8 mouse cellular contexts compared by ENCODE assay signal in the genomic region with DNA sequence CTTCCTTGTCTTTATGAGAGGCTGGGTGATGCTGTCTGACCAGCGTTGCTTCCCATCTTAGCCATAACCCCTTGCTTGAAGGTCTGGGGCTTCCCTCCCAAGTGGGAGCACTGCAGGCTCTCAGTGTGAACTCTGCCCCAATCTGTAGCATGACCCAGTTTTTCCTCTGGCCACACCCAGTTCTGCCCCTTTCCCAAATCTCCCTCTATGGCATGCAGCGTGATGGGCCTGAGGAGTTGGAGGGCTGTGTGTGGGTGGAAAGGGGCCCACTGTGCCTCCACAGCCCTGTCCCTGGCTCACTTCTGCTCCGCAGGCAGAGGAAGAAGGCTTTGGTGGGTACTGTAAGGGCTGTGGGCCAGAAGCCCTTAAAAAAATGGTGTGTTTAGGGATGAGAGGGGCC. TPM values are rescaled to one million over a fixed set of nuclear protein-coding genes. Genes with fewer than 3 reads are reported as not detected.
A peak's percentile ranks its signal among the peaks of the same experiment; 100 is the strongest.
DNase-seq lines count a peak whose midpoint lies in the region; ATAC-seq and TF ChIP-seq lines count a peak whose summit lies in the region.

No protein-coding gene starts in this region.

- peak overlapping the region; percentile 90 for H3K27ac ChIP-seq in forebrain, embryonic 13.5 days
- H3K27ac ChIP-seq in limb, embryonic 14.5 days (replicated peaks; ENCODE audit: low read depth, low read length), result no peak overlapping the region
- 0 out of 2 replicates have a peak overlapping the region, but pooled peaks have one; percentile 24 for H3K27ac ChIP-seq in stomach, postnatal 0 days (replicated peaks)

- 59% methylated on average over 3 of the region's 3 CpGs for WGBS in forebrain, embryonic 13.5 days
- 69% methylated on average over 3 of the region's 3 CpGs for WGBS in limb, embryonic 14.5 days
- WGBS in stomach, postnatal 0 days, result 45% methylated on average over 3 of the region's 3 CpGs

- H3K9me3 ChIP-seq in forebrain, embryonic 13.5 days (replicated peaks), result no peaks in the 10 kb centered on the region
- no peaks in the 10 kb centered on the region for H3K9me3 ChIP-seq in limb, embryonic 14.5 days (ENCODE audit: control insufficient read depth, low read length)
- H3K9me3 ChIP-seq in stomach, postnatal 0 days (ENCODE audit: control insufficient read depth, low read length), result no peaks in the 10 kb centered on the region

- peaks cover 47% of the 10 kb centered on the region for H3K79me3 ChIP-seq in C2C12 (ENCODE audit: low read depth)

- H3K4me1 ChIP-seq in forebrain, embryonic 13.5 days, result peaks cover 42% of the 10 kb centered on the region
- peaks cover 24% of the 10 kb centered on the region for H3K4me1 ChIP-seq in limb, embryonic 14.5 days (ENCODE audit: control insufficient read depth, insufficient read depth, low read length)
- peaks cover 21% of the 10 kb centered on the region; the same call in 1 of the 2 replicates for H3K4me1 ChIP-seq in stomach, postnatal 0 days (replicated peaks; ENCODE audit: control insufficient read depth, insufficient read depth)

- peak; percentile 54 for DNase-seq in cerebellum, adult 11-12 months
- DNase-seq in cerebellum, postnatal 4 days (ENCODE audit: low spot score in 2 of 2), result no peak
- no peak for DNase-seq in limb, embryonic 14.5 days (ENCODE audit: low spot score)
- no peak for DNase-seq in stomach, postnatal 0 days (ENCODE audit: low spot score)
- DNase-seq in ovary, postnatal 14 days (ENCODE audit: low spot score), result no peak

- peak overlapping the region; percentile 92 for H3K4me3 ChIP-seq in C2C12 (ENCODE audit: insufficient read depth, poor library complexity, severe bottlenecking)
- peak overlapping the region; percentile 97 for H3K4me3 ChIP-seq in forebrain, embryonic 13.5 days
- peak overlapping the region; percentile 96 for H3K4me3 ChIP-seq in limb, embryonic 14.5 days (replicated peaks; ENCODE audit: low read length)
- peak overlapping the region; percentile 90 for H3K4me3 ChIP-seq in stomach, postnatal 0 days (ENCODE audit: low read depth, low read length)

- no peak for TF ChIP-seq CTCF in C2C12 (IDR thresholded peaks at IDR 0.05; ENCODE audit: control insufficient read depth, insufficient read depth, insufficient read length)
- no peak for TF ChIP-seq CTCF in stomach, postnatal 0 days (IDR thresholded peaks at IDR 0.05; ENCODE audit: low read depth)

- H3K36me3 ChIP-seq in C2C12 (ENCODE audit: control insufficient read depth, insufficient read depth), result peaks cover 48% of the 10 kb centered on the region
- peaks cover 56% of the 10 kb centered on the region for H3K36me3 ChIP-seq in forebrain, embryonic 13.5 days (ENCODE audit: poor library complexity, severe bottlenecking)
- H3K36me3 ChIP-seq in limb, embryonic 14.5 days (ENCODE audit: control insufficient read depth, insufficient read depth, low read length), result peaks cover 60% of the 10 kb centered on the region
- H3K36me3 ChIP-seq in stomach, postnatal 0 days (ENCODE audit: control insufficient read depth, insufficient read depth, low read length), result peaks cover 23% of the 10 kb centered on the region

- TF ChIP-seq POLR2A in limb, embryonic 14.5 days (IDR thresholded peaks at IDR 0.05; ENCODE audit: borderline replicate concordance, extremely low read depth, insufficient read depth, insufficient read length), result no peak

- peak overlapping the region; percentile 97 for H3K9ac ChIP-seq in forebrain, embryonic 13.5 days
- H3K9ac ChIP-seq in limb, embryonic 14.5 days (ENCODE audit: low read depth, low read length, severe bottlenecking), result peak overlapping the region; percentile 26
- peak overlapping the region; percentile 88 for H3K9ac ChIP-seq in stomach, postnatal 0 days (ENCODE audit: low read length)

- no peak for ATAC-seq in forebrain, embryonic 13.5 days
- ATAC-seq in limb, embryonic 14.5 days (ENCODE audit: low FRiP score, low read depth), result no peak
- no peak for ATAC-seq in stomach, postnatal 0 days (ENCODE audit: low FRiP score, low TSS enrichment)
- no peak for ATAC-seq in CD4-positive, CD25-positive, alpha-beta regulatory T cell, adult 4 months

- no peaks in the 10 kb centered on the region for H3K27me3 ChIP-seq in C2C12 (ENCODE audit: control insufficient read depth, insufficient read depth, insufficient read length)
- H3K27me3 ChIP-seq in forebrain, embryonic 13.5 days, result no peaks in the 10 kb centered on the region
- H3K27me3 ChIP-seq in limb, embryonic 14.5 days (ENCODE audit: control insufficient read depth, insufficient read depth, low read length), result no peaks in the 10 kb centered on the region
- H3K27me3 ChIP-seq in stomach, postnatal 0 days (ENCODE audit: control insufficient read depth, insufficient read depth, low read length), result no peaks in the 10 kb centered on the region

- peaks cover 70% of the 10 kb centered on the region for H3K79me2 ChIP-seq in C2C12 (ENCODE audit: control insufficient read depth, insufficient read depth)

- H3ac ChIP-seq in C2C12 (ENCODE audit: control insufficient read depth, insufficient read length, low read depth), result peak overlapping the region; percentile 36

- no peak for TF ChIP-seq EP300 in stomach, postnatal 0 days (optimal IDR thresholded peaks at IDR 0.05)

- H3K4me2 ChIP-seq in forebrain, embryonic 13.5 days, result peak overlapping the region; percentile 97
- H3K4me2 ChIP-seq in limb, embryonic 14.5 days (replicated peaks; ENCODE audit: low read depth, low read length, severe bottlenecking), result peak overlapping the region; percentile 82
- H3K4me2 ChIP-seq in stomach, postnatal 0 days (replicated peaks; ENCODE audit: low read depth), result peak overlapping the region; percentile 89

TF ChIP-seq in C2C12, 6 proteins besides CTCF, POLR2A, EP300 and RAD21:
- no peak for TF ChIP-seq MAX (IDR thresholded peaks at IDR 0.05)

RNA-seq across cellular contexts. Expression of gene Chd4, which starts 2.7 kb away (rescaled TPM):
- 99.7 TPM for polyA plus RNA-seq in C2C12 (2012; fragmentation: generic; extraction: Trizol)
- 114 and 119 TPM in 2 replicates for polyA plus RNA-seq in forebrain, embryonic 13.5 days (2015; fragmentation: Nextera tagmentation; extraction: Ambion mirVana)
- 75.0 and 89.7 TPM in 2 replicates for polyA plus RNA-seq in limb, embryonic 14.5 days (2012; rRNA removed)
- 78.6 and 81.8 TPM in 2 replicates for polyA plus RNA-seq in limb, embryonic 14.5 days (2014; fragmentation: Nextera tagmentation; extraction: Ambion mirVana)
- 28.1 and 36.6 TPM in 2 replicates for polyA plus RNA-seq in stomach, postnatal 0 days (2015; fragmentation: Nextera tagmentation; extraction: Ambion mirVana)
- 10 to 100 TPM; 61.4 to 71.9 TPM for polyA plus RNA-seq in CD4-positive, CD25-positive, alpha-beta regulatory T cell, adult 4 months (2017; shearing (Covaris generic))

RNA-seq across cellular contexts. Expression of gene Lpar5, which starts 30.8 kb away (rescaled TPM):
- polyA plus RNA-seq in C2C12 (2012; fragmentation: generic; extraction: Trizol), result not detected
- 0.38 and 0.44 TPM in 2 replicates for polyA plus RNA-seq in forebrain, embryonic 13.5 days (2015; fragmentation: Nextera tagmentation; extraction: Ambion mirVana)
- polyA plus RNA-seq in limb, embryonic 14.5 days (2012; rRNA removed), result 3.9 and 5.0 TPM in 2 replicates
- 2.5 and 4.0 TPM in 2 replicates for polyA plus RNA-seq in limb, embryonic 14.5 days (2014; fragmentation: Nextera tagmentation; extraction: Ambion mirVana)
- 6.4 and 7.0 TPM in 2 replicates for polyA plus RNA-seq in stomach, postnatal 0 days (2015; fragmentation: Nextera tagmentation; extraction: Ambion mirVana)
- polyA plus RNA-seq in CD4-positive, CD25-positive, alpha-beta regulatory T cell, adult 4 months (2017; shearing (Covaris generic)), result 10 to 100 TPM; 12.1 to 19.9 TPM

RNA-seq across cellular contexts. Expression of gene Nop2, which starts 33.2 kb away (rescaled TPM):
- polyA plus RNA-seq in C2C12 (2012; fragmentation: generic; extraction: Trizol), result 132 TPM
- 49.1 and 58.3 TPM in 2 replicates for polyA plus RNA-seq in forebrain, embryonic 13.5 days (2015; fragmentation: Nextera tagmentation; extraction: Ambion mirVana)
- polyA plus RNA-seq in limb, embryonic 14.5 days (2012; rRNA removed), result 43.7 and 48.5 TPM in 2 replicates
- polyA plus RNA-seq in limb, embryonic 14.5 days (2014; fragmentation: Nextera tagmentation; extraction: Ambion mirVana), result 54.2 TPM in 2 replicates
- 25.0 and 26.6 TPM in 2 replicates for polyA plus RNA-seq in stomach, postnatal 0 days (2015; fragmentation: Nextera tagmentation; extraction: Ambion mirVana)
- polyA plus RNA-seq in CD4-positive, CD25-positive, alpha-beta regulatory T cell, adult 4 months (2017; shearing (Covaris generic)), result 10 to 100 TPM; 51.5 to 59.7 TPM

RNA-seq across cellular contexts. Expression of gene Iffo1, which starts 46.5 kb away (rescaled TPM):
- 18.4 TPM for polyA plus RNA-seq in C2C12 (2012; fragmentation: generic; extraction: Trizol)
- 11.9 and 14.4 TPM in 2 replicates for polyA plus RNA-seq in forebrain, embryonic 13.5 days (2015; fragmentation: Nextera tagmentation; extraction: Ambion mirVana)
- 64.7 and 78.6 TPM in 2 replicates for polyA plus RNA-seq in limb, embryonic 14.5 days (2012; rRNA removed)
- polyA plus RNA-seq in limb, embryonic 14.5 days (2014; fragmentation: Nextera tagmentation; extraction: Ambion mirVana), result 25.9 and 34.1 TPM in 2 replicates
- polyA plus RNA-seq in stomach, postnatal 0 days (2015; fragmentation: Nextera tagmentation; extraction: Ambion mirVana), result 4.4 and 5.7 TPM in 2 replicates
- polyA plus RNA-seq in CD4-positive, CD25-positive, alpha-beta regulatory T cell, adult 4 months (2017; shearing (Covaris generic)), result 10 to 100 TPM in 1 of 2 experiments, 1 to 10 TPM in 1; 9.5 to 10.6 TPM

RNA-seq across cellular contexts. Expression of gene Acrbp, which starts 49.0 kb away (rescaled TPM):
- 0.91 TPM for polyA plus RNA-seq in C2C12 (2012; fragmentation: generic; extraction: Trizol)
- polyA plus RNA-seq in forebrain, embryonic 13.5 days (2015; fragmentation: Nextera tagmentation; extraction: Ambion mirVana), result 19.1 and 20.9 TPM in 2 replicates
- 28.9 and 31.3 TPM in 2 replicates for polyA plus RNA-seq in limb, embryonic 14.5 days (2012; rRNA removed)
- polyA plus RNA-seq in limb, embryonic 14.5 days (2014; fragmentation: Nextera tagmentation; extraction: Ambion mirVana), result 9.4 and 13.9 TPM in 2 replicates
- 2.5 and 2.6 TPM in 2 replicates for polyA plus RNA-seq in stomach, postnatal 0 days (2015; fragmentation: Nextera tagmentation; extraction: Ambion mirVana)
- polyA plus RNA-seq in CD4-positive, CD25-positive, alpha-beta regulatory T cell, adult 4 months (2017; shearing (Covaris generic)), result 10 to 100 TPM; 24.6 to 25.9 TPM

Comparison
In these comparisons a context has a peak if more than half of its experiments do, and no peak if none do; other contexts are left out.
1. H3K9ac ChIP-seq: peak in every context shown above with its lines; median percentile 97 in forebrain, embryonic 13.5 days; 88 in stomach, postnatal 0 days; 26 in limb, embryonic 14.5 days.